Mouse (Mus musculus): Measurements from ENCODE around the gene Dnajc3. TPM values are rescaled to one million over a fixed set of nuclear protein-coding genes. Genes with fewer than 3 reads are reported as not detected.
A peak's percentile ranks its signal among the peaks of the same experiment; 100 is the strongest.

Gene Dnajc3
- polyA plus RNA-seq, 2 experiments, result 22.8 to 42.0 TPM

DNA sequence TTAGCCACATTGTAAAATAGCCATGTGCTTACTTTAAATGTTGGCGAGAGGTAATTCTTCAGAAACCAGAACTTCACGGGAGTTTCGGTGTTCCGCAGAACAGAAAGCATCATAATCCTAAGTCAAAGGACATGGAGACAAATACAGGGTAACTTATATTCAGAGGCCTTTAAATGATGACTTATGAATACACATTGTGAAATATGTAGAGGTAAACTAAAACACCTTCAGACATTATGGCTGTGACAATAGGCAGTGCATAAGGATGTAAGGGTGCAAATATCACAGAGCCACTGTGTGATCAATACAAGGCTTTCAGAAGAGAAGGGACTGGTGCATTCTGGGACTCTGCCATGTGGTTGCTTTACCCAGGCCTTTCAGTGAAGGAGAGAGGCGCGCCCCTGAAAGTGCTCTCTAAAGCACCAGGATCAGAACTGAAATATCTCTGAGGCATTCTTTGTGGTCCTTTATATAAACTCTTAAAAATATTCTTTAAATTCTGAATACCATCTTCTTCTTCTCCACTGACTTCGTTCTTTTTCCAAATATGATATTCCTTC lies 70.3 kb downstream of the Dnajc3 start:
- Histone ChIP-seq H3K4me1 (ENCODE audit: control insufficient read depth, insufficient read depth, low read length) (no peaks in the 10 kb centered on the region), H3K4me3 (replicated peaks; ENCODE audit: low read length) (peak overlapping the region; percentile 46), H3K27ac (replicated peaks; ENCODE audit: low read depth, low read length) (no peak overlapping the region), H3K9me3 (ENCODE audit: control insufficient read depth, low read length) (no peaks in the 10 kb centered on the region), H3K27me3 (ENCODE audit: control insufficient read depth, insufficient read depth, low read length) (no peaks in the 10 kb centered on the region), H3K4me2 (replicated peaks; ENCODE audit: low read depth, low read length, severe bottlenecking) (peak overlapping the region; percentile 92), H3K36me3 (ENCODE audit: control insufficient read depth, insufficient read depth, low read length) (peaks cover 21% of the 10 kb centered on the region), H3K9ac (ENCODE audit: low read depth, low read length, severe bottlenecking) (no peak overlapping the region)
- TF ChIP-seq POLR2A (IDR thresholded peaks at IDR 0.05; ENCODE audit: borderline replicate concordance, extremely low read depth, insufficient read depth, insufficient read length), result no peak
- DNase-seq (ENCODE audit: low spot score), result no peak
- ATAC-seq (ENCODE audit: low FRiP score, low read depth), result no peak
- WGBS, result 53% methylated on average over 7 of the region's 7 CpGs

DNA sequence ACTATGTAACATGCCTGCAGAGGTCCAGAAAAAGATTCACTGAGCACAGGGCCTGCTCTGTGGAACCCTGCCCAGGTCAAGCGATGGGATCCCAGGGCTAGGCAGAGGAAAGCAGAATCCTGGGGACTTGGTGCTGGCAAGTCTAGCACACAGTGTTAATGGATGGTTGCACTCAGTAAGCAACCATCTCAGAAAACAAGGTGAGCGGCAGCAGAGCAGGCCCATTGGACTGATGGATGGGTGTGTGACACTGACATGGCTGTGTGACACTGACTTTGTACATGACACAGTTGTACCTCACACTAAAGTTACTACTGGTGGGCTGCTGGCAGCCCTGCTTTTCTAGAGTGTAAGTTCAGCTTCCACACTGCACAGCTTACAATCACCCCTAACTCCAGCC lies 71.8 kb downstream of the Dnajc3 start:
- no peak for ATAC-seq (ENCODE audit: low FRiP score, low read depth)

DNA sequence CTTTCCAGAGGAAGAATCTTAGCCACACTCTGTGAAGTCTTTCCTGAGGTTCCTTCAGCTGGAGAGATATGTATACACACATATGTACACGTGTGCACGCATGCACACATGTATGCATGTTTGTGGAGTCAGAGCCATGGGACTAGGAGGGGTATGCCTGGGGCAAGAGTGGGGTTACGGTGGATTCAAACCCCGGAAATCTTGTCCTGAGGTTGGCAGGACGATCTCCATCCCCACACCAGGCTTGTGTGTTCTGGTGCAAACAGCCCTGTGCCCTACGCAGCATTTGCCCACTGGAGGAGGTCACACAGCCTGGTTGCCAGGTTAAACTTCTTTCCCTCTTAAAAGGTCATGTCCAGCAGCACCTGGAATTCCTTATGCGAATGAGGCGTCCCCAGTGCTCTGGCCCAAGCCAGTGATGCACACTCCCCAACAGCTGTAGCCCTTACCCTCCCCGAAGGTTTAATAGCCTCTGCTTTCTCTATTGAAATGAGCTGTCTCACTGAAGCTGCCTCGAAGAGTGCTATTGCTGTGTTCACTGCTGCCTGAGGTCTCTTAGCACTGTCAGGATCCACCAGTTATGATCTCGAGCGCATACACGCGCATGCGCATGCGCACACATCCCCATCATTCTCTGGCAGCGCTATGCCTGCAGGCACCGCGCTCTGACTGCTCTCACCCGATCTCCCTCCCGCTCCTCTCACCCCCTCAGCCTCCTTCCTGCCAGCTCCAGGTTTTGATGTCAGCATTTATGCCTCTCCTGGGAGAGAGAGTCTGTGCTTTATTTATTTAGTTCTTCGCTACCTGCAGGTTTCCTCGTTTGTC lies 75.0 kb downstream of the Dnajc3 start:
- TF ChIP-seq POLR2A (IDR thresholded peaks at IDR 0.05; ENCODE audit: borderline replicate concordance, extremely low read depth, insufficient read depth, insufficient read length), result no peak
- no peaks in the 10 kb centered on the region for H3K4me1 ChIP-seq (ENCODE audit: control insufficient read depth, insufficient read depth, low read length)
- H3K27ac ChIP-seq (replicated peaks; ENCODE audit: low read depth, low read length), result no peak overlapping the region
- ATAC-seq (ENCODE audit: low FRiP score, low read depth) (0 out of 2 replicates have a peak, but pooled peaks have one; percentile 50), DNase-seq (ENCODE audit: low spot score) (peak; percentile 28)
- no peaks in the 10 kb centered on the region for H3K9me3 ChIP-seq (ENCODE audit: control insufficient read depth, low read length)
- H3K9ac ChIP-seq (ENCODE audit: low read depth, low read length, severe bottlenecking), result no peak overlapping the region
- H3K27me3 ChIP-seq (ENCODE audit: control insufficient read depth, insufficient read depth, low read length), result no peaks in the 10 kb centered on the region
- H3K4me2 ChIP-seq (replicated peaks; ENCODE audit: low read depth, low read length, severe bottlenecking), result peak overlapping the region; percentile 3; the same call in 1 of the 2 replicates
- 53% methylated on average over 23 of the region's 23 CpGs for WGBS
- no peak overlapping the region for H3K4me3 ChIP-seq (replicated peaks; ENCODE audit: low read length)
- H3K36me3 ChIP-seq (ENCODE audit: control insufficient read depth, insufficient read depth, low read length), result peaks cover 42% of the 10 kb centered on the region

More for the DNA sequence above, 71.8 kb downstream of the Dnajc3 start:
- Histone ChIP-seq H3K4me1 (ENCODE audit: control insufficient read depth, insufficient read depth, low read length) (no peaks in the 10 kb centered on the region), H3K4me3 (replicated peaks; ENCODE audit: low read length) (no peak overlapping the region), H3K27me3 (ENCODE audit: control insufficient read depth, insufficient read depth, low read length) (no peaks in the 10 kb centered on the region), H3K36me3 (ENCODE audit: control insufficient read depth, insufficient read depth, low read length) (peaks cover 26% of the 10 kb centered on the region), H3K4me2 (replicated peaks; ENCODE audit: low read depth, low read length, severe bottlenecking) (no peak overlapping the region), H3K9me3 (ENCODE audit: control insufficient read depth, low read length) (no peaks in the 10 kb centered on the region), H3K27ac (replicated peaks; ENCODE audit: low read depth, low read length) (no peak overlapping the region), H3K9ac (ENCODE audit: low read depth, low read length, severe bottlenecking) (no peak overlapping the region)
- DNase-seq (ENCODE audit: low spot score), result no peak
- no peak for TF ChIP-seq POLR2A (IDR thresholded peaks at IDR 0.05; ENCODE audit: borderline replicate concordance, extremely low read depth, insufficient read depth, insufficient read length)
- WGBS, result 92% methylated on average over 2 of the region's 2 CpGs

DNA sequence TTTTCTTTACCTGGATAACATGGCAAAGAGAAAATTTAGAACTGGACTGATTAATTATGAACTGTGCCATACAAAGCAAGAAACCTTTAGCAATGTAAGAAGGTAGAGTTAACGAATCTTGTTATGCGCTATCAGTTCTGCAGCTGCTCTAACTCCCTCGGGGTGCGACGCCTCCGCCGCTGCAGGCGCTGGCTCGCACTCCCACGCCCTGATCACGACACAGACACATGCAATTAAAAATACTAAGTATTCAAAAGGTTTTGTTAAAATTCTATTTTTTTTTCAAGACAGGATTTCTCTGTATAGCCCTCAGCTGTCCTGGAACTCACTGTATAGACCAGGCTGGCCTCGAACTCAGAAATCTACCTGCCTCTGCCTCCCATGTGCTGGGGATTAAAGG lies 75.8 kb downstream of the Dnajc3 start:
- H3K9me3 ChIP-seq (ENCODE audit: control insufficient read depth, low read length), result no peaks in the 10 kb centered on the region
- no peaks in the 10 kb centered on the region for H3K27me3 ChIP-seq (ENCODE audit: control insufficient read depth, insufficient read depth, low read length)
- no peak overlapping the region for H3K4me2 ChIP-seq (replicated peaks; ENCODE audit: low read depth, low read length, severe bottlenecking)
- WGBS, result 72% methylated on average over 12 of the region's 12 CpGs
- no peak for DNase-seq (ENCODE audit: low spot score)
- H3K36me3 ChIP-seq (ENCODE audit: control insufficient read depth, insufficient read depth, low read length), result peaks cover 49% of the 10 kb centered on the region
- H3K4me1 ChIP-seq (ENCODE audit: control insufficient read depth, insufficient read depth, low read length), result no peaks in the 10 kb centered on the region
- no peak for ATAC-seq (ENCODE audit: low FRiP score, low read depth)
- no peak overlapping the region for H3K27ac ChIP-seq (replicated peaks; ENCODE audit: low read depth, low read length)
- TF ChIP-seq POLR2A (IDR thresholded peaks at IDR 0.05; ENCODE audit: borderline replicate concordance, extremely low read depth, insufficient read depth, insufficient read length), result no peak
- H3K9ac ChIP-seq (ENCODE audit: low read depth, low read length, severe bottlenecking), result no peak overlapping the region
- no peak overlapping the region for H3K4me3 ChIP-seq (replicated peaks; ENCODE audit: low read length)

DNA sequence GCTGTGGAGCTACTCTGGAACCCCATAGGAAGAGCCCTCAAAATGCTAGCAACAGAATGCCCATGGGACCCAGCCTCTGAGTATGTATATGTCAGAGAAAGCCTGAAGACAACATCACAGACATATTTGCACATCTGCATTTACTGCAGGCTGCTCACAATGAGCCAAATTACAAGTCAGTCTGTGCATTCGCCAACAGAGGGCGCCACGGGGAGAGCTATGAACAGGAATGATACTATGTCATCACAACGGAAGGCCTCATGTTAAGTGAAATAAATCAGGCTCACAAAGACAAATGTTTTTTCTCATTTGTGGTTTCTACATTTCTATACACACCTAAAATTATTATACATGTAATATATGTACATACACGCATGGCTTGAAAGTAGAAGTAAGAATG lies 88.1 kb downstream of the Dnajc3 start:
- no peaks in the 10 kb centered on the region for H3K9me3 ChIP-seq (ENCODE audit: control insufficient read depth, low read length)
- H3K9ac ChIP-seq (ENCODE audit: low read depth, low read length, severe bottlenecking), result no peak overlapping the region
- H3K4me1 ChIP-seq (ENCODE audit: control insufficient read depth, insufficient read depth, low read length), result no peaks in the 10 kb centered on the region
- no peak overlapping the region for H3K4me2 ChIP-seq (replicated peaks; ENCODE audit: low read depth, low read length, severe bottlenecking)
- no peak for ATAC-seq (ENCODE audit: low FRiP score, low read depth)
- no peak overlapping the region for H3K4me3 ChIP-seq (replicated peaks; ENCODE audit: low read length)
- DNase-seq (ENCODE audit: low spot score), result no peak
- no peak overlapping the region for H3K27ac ChIP-seq (replicated peaks; ENCODE audit: low read depth, low read length)
- no peak for TF ChIP-seq POLR2A (IDR thresholded peaks at IDR 0.05; ENCODE audit: borderline replicate concordance, extremely low read depth, insufficient read depth, insufficient read length)
- 72% methylated on average over 5 of the region's 5 CpGs for WGBS
- peaks cover 37% of the 10 kb centered on the region for H3K36me3 ChIP-seq (ENCODE audit: control insufficient read depth, insufficient read depth, low read length)
- H3K27me3 ChIP-seq (ENCODE audit: control insufficient read depth, insufficient read depth, low read length), result no peaks in the 10 kb centered on the region

All from limb, embryonic 14.5 days (tissue).